Mouse (Mus musculus): Measurements from ENCODE around the gene Gm17387.

DNA sequence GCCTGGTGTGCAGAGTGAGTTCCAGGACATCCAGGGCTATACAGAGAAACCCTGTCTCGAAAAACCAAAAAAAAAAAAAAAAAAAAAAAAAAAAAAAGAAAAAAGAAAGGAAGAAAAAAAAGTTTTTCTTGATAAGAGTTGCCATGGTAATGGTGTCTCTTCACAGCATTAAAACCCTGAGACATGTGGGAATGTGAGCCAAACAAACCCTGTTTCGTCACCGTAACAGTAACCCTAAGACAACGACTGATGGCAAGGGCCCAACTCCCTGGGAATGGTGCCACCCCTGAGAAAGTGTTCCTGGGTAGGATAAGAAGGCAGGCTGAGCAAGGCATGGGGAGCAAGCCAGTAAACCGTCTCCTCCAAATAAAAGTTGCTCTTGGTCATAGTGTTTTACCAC lies 22.0 kb upstream of the Gm17387 start:
- no peak for TF ChIP-seq CTCF (IDR thresholded peaks at IDR 0.05; ENCODE audit: borderline replicate concordance, extremely low read depth, insufficient read depth, insufficient read length)
- TF ChIP-seq POLR2A (IDR thresholded peaks at IDR 0.05; ENCODE audit: borderline replicate concordance, extremely low read depth, insufficient read depth, insufficient read length, poor library complexity, severe bottlenecking): no peak
